Mouse (Mus musculus) kidney, postnatal 10 days (tissue): ENCODE data around the gene Olfr393.

Experiments
- DNase-seq: peaks from one replicate; pipeline ENCODE4 v3.0.0; 2021; ENCODE audit warnings: mixed read lengths

Gene Olfr393

GRCm38 (mm10) chr11:73851354-73851753 is at the start of gene Olfr393:
Gene Olfr393 (minus strand): TSS chr11:73851454.
- DNase-seq: no peak

- DNase-seq: no peak
Observed at GRCm38 (mm10) chr11:73890671-73891070, 39.4 kb upstream of the Olfr393 start, which contains the start of gene Olfr394. Gene Olfr394 (minus strand): TSS chr11:73890771.

GRCm38 (mm10) chr11:73816949-73817348 is 34.3 kb downstream of the Olfr393 start, which contains the start of gene Olfr392:
Gene Olfr392 (minus strand): TSS chr11:73817049.
- no peak for DNase-seq

GRCm38 (mm10) chr11:73802952-73803351 is 48.3 kb downstream of the Olfr393 start, which contains the start of gene Olfr391-ps:
Gene Olfr391-ps (minus strand): TSS chr11:73803052.
- DNase-seq: no peak
